In genomic region chr7:113765667-113766497, GRCm38 (mm10) we compare ENCODE assay signal across 8 mouse cellular contexts. TPM values are rescaled to one million over a fixed set of nuclear protein-coding genes. Genes with fewer than 3 reads are reported as not detected.
DNase-seq lines count a peak whose midpoint lies in the region; ATAC-seq and TF ChIP-seq lines count a peak whose summit lies in the region.

Gene Spon1 (plus strand): TSS chr7:113765998.

- TF ChIP-seq POLR2A in heart, adult 2 months (IDR thresholded peaks at IDR 0.05; ENCODE audit: insufficient read depth, low read depth, low read length), result no peak
- no peak for TF ChIP-seq POLR2A in liver, adult 2 months (IDR thresholded peaks at IDR 0.05; ENCODE audit: extremely low read depth, insufficient read depth, low read length)

- 0 out of 2 replicates have a peak, but pooled peaks cover 3% of the 10 kb centered on the region for H3K4me1 ChIP-seq in kidney, embryonic 14.5 days (ENCODE audit: control insufficient read depth, insufficient read depth, low read length)
- H3K4me1 ChIP-seq in embryonic facial prominence, embryonic 13.5 days, result peaks cover 27% of the 10 kb centered on the region
- H3K4me1 ChIP-seq in heart, adult 2 months (ENCODE audit: control insufficient read depth, insufficient read depth, low read length), result peaks cover 3% of the 10 kb centered on the region; the same call in 1 of the 2 replicates
- peaks cover 14% of the 10 kb centered on the region for H3K4me1 ChIP-seq in kidney, embryonic 16.5 days (ENCODE audit: insufficient read depth, low read length)
- no peaks in the 10 kb centered on the region for H3K4me1 ChIP-seq in liver, adult 2 months (ENCODE audit: control insufficient read depth, insufficient read depth, low read length)
- peaks cover 12% of the 10 kb centered on the region for H3K4me1 ChIP-seq in midbrain, embryonic 16.5 days (ENCODE audit: control insufficient read depth, insufficient read depth, low read length)

- H3K27ac ChIP-seq in kidney, embryonic 14.5 days (ENCODE audit: low read depth, low read length), result no peak within 1 kb of the TSS
- H3K27ac ChIP-seq in embryonic facial prominence, embryonic 13.5 days, result peak within 1 kb of the TSS; percentile 55
- H3K27ac ChIP-seq in heart, adult 2 months, result peak within 1 kb of the TSS; percentile 53
- no peak within 1 kb of the TSS for H3K27ac ChIP-seq in kidney, embryonic 16.5 days (ENCODE audit: low read length)
- H3K27ac ChIP-seq in liver, adult 2 months (replicated peaks; ENCODE audit: insufficient read depth, low read depth, low read length), result no peak within 1 kb of the TSS
- peak within 1 kb of the TSS; percentile 53 for H3K27ac ChIP-seq in midbrain, embryonic 16.5 days (ENCODE audit: low read length)

- peaks cover 5% of the 10 kb centered on the region for H3K9me3 ChIP-seq in kidney, embryonic 14.5 days (ENCODE audit: control insufficient read depth, low read length)
- peaks cover 4% of the 10 kb centered on the region; the same call in 1 of the 2 replicates for H3K9me3 ChIP-seq in embryonic facial prominence, embryonic 13.5 days
- peaks cover 6% of the 10 kb centered on the region; the same call in 1 of the 2 replicates for H3K9me3 ChIP-seq in kidney, embryonic 16.5 days (ENCODE audit: low read length)
- 0 out of 2 replicates have a peak, but pooled peaks cover 2% of the 10 kb centered on the region for H3K9me3 ChIP-seq in midbrain, embryonic 16.5 days (replicated peaks; ENCODE audit: control insufficient read depth, low read length, poor library complexity, severe bottlenecking)

- peak; percentile 86 for ATAC-seq in kidney, embryonic 14.5 days (ENCODE audit: low FRiP score, low TSS enrichment)
- peak; percentile 75 for ATAC-seq in embryonic facial prominence, embryonic 13.5 days (ENCODE audit: insufficient number of reproducible peaks, insufficient read depth, low FRiP score, low TSS enrichment, low read depth)
- ATAC-seq in kidney, embryonic 16.5 days (ENCODE audit: low FRiP score, low TSS enrichment), result peak; percentile 90
- ATAC-seq in midbrain, embryonic 16.5 days, result peak; percentile 92

- H3K4me3 ChIP-seq in kidney, embryonic 14.5 days (ENCODE audit: low read length), result peak within 1 kb of the TSS; percentile 52
- H3K4me3 ChIP-seq in embryonic facial prominence, embryonic 13.5 days, result peak within 1 kb of the TSS; percentile 51
- peak within 1 kb of the TSS; percentile 54 for H3K4me3 ChIP-seq in heart, adult 2 months
- peak within 1 kb of the TSS; percentile 56 for H3K4me3 ChIP-seq in kidney, embryonic 16.5 days (ENCODE audit: low read length)
- peak within 1 kb of the TSS; percentile 9; the same call in 1 of the 2 replicates for H3K4me3 ChIP-seq in liver, adult 2 months (ENCODE audit: insufficient read depth, low read depth, low read length)
- H3K4me3 ChIP-seq in midbrain, embryonic 16.5 days (ENCODE audit: low read depth, low read length), result peak within 1 kb of the TSS; percentile 47

- TF ChIP-seq CTCF in heart, adult 2 months (IDR thresholded peaks at IDR 0.05), result no peak
- TF ChIP-seq CTCF in liver, adult 2 months (IDR thresholded peaks at IDR 0.05; ENCODE audit: low read depth, low read length), result no peak

- TF ChIP-seq EP300 in heart, adult 2 months (IDR thresholded peaks at IDR 0.05; ENCODE audit: insufficient read depth, low read depth, low read length), result no peak

- under 1% methylated on average over 53 of the region's 56 CpGs for WGBS in kidney, embryonic 14.5 days
- WGBS in embryonic facial prominence, embryonic 13.5 days, result under 1% methylated on average over 56 of the region's 56 CpGs
- WGBS in heart, adult 2 months, result 1% methylated on average over 56 of the region's 56 CpGs
- WGBS in kidney, embryonic 16.5 days, result 1% methylated on average over 55 of the region's 56 CpGs
- WGBS in liver, adult 2 months, result 2% methylated on average over 54 of the region's 56 CpGs
- under 1% methylated on average over 56 of the region's 56 CpGs for WGBS in midbrain, embryonic 16.5 days

- no peaks in the 10 kb centered on the region for H3K36me3 ChIP-seq in kidney, embryonic 14.5 days (ENCODE audit: control insufficient read depth, insufficient read depth, low read length)
- no peaks in the 10 kb centered on the region for H3K36me3 ChIP-seq in embryonic facial prominence, embryonic 13.5 days
- no peaks in the 10 kb centered on the region for H3K36me3 ChIP-seq in heart, adult 2 months (ENCODE audit: control insufficient read depth, insufficient read depth, low read length)
- H3K36me3 ChIP-seq in kidney, embryonic 16.5 days (ENCODE audit: insufficient read depth, low read length), result no peaks in the 10 kb centered on the region
- H3K36me3 ChIP-seq in liver, adult 2 months (ENCODE audit: control insufficient read depth, insufficient read depth, low read length), result no peaks in the 10 kb centered on the region
- H3K36me3 ChIP-seq in midbrain, embryonic 16.5 days (ENCODE audit: control insufficient read depth, insufficient read depth, low read length), result no peaks in the 10 kb centered on the region

- no peak for DNase-seq in kidney, adult 9 months
- DNase-seq in heart, adult 2 months, result peak; percentile 64 to 68
- DNase-seq in liver, adult 2 months (ENCODE audit: extremely low read depth, low read depth, low spot score), result no peak
- DNase-seq in testis, postnatal 10 days (ENCODE audit: low spot score), result peak; percentile 52

- H3K9ac ChIP-seq in kidney, embryonic 14.5 days (ENCODE audit: low read depth, low read length), result peak within 1 kb of the TSS; percentile 53
- peak within 1 kb of the TSS; percentile 80 for H3K9ac ChIP-seq in embryonic facial prominence, embryonic 13.5 days
- peak within 1 kb of the TSS; percentile 67 for H3K9ac ChIP-seq in heart, adult 2 months (ENCODE audit: low read depth, low read length)
- H3K9ac ChIP-seq in kidney, embryonic 16.5 days (replicated peaks; ENCODE audit: low read length), result peak within 1 kb of the TSS; percentile 60
- no peak within 1 kb of the TSS for H3K9ac ChIP-seq in liver, adult 2 months (ENCODE audit: low read depth, low read length)
- peak within 1 kb of the TSS; percentile 58 for H3K9ac ChIP-seq in midbrain, embryonic 16.5 days (ENCODE audit: low read depth, low read length)

- no peaks in the 10 kb centered on the region for H3K79me2 ChIP-seq in heart, adult 2 months (replicated peaks; ENCODE audit: control insufficient read depth, insufficient read depth, low read length)
- H3K79me2 ChIP-seq in liver, adult 2 months (ENCODE audit: control insufficient read depth, insufficient read depth, low read length), result no peaks in the 10 kb centered on the region

- peak within 1 kb of the TSS; percentile 80 for H3K4me2 ChIP-seq in kidney, embryonic 14.5 days (replicated peaks; ENCODE audit: low read depth, low read length)
- H3K4me2 ChIP-seq in embryonic facial prominence, embryonic 13.5 days, result peak within 1 kb of the TSS; percentile 91
- H3K4me2 ChIP-seq in kidney, embryonic 16.5 days (replicated peaks; ENCODE audit: low read depth, low read length), result peak within 1 kb of the TSS; percentile 95
- peak within 1 kb of the TSS; percentile 97 for H3K4me2 ChIP-seq in midbrain, embryonic 16.5 days (ENCODE audit: low read length)

- intact Hi-C loops in heart, adult 2 months (cut with DNase I), result loop anchor here (5.0 to 10.0 kb wide), 3 partner anchors 151 to 449 kb away; no protein-coding TSS in a partner anchor

- peaks cover 15% of the 10 kb centered on the region for H3K27me3 ChIP-seq in kidney, embryonic 14.5 days (ENCODE audit: control insufficient read depth, insufficient read depth, low read length)
- peaks cover 58% of the 10 kb centered on the region for H3K27me3 ChIP-seq in embryonic facial prominence, embryonic 13.5 days
- H3K27me3 ChIP-seq in heart, adult 2 months (ENCODE audit: control insufficient read depth, insufficient read depth, low read length), result peaks cover 3% of the 10 kb centered on the region; the same call in 1 of the 2 replicates
- H3K27me3 ChIP-seq in kidney, embryonic 16.5 days (ENCODE audit: insufficient read depth, low read length), result peaks cover 29% of the 10 kb centered on the region
- peaks cover 8% of the 10 kb centered on the region; the same call in 1 of the 2 replicates for H3K27me3 ChIP-seq in liver, adult 2 months (ENCODE audit: control insufficient read depth, insufficient read depth, low read length)
- peaks cover 2% of the 10 kb centered on the region; the same call in 1 of the 2 replicates for H3K27me3 ChIP-seq in midbrain, embryonic 16.5 days (ENCODE audit: control insufficient read depth, insufficient read depth, low read depth, low read length)

RNA-seq across cellular contexts. Expression of gene Spon1, which starts in this region (rescaled TPM):
- 5.8 and 8.5 TPM in 2 replicates for polyA plus RNA-seq in kidney, embryonic 14.5 days (2014; fragmentation: Nextera tagmentation; extraction: Ambion mirVana)
- 30.4 and 32.1 TPM in 2 replicates for polyA plus RNA-seq in embryonic facial prominence, embryonic 13.5 days (2015; fragmentation: Nextera tagmentation; extraction: Ambion mirVana)
- total RNA-seq in heart, adult 2 months (2021), result 10 to 100 TPM; 11.5 to 11.8 TPM
- 8.3 and 10.4 TPM in 2 replicates for polyA plus RNA-seq in heart, adult 2 months (2012; rRNA removed)
- polyA plus RNA-seq in kidney, embryonic 16.5 days (2015; fragmentation: Nextera tagmentation; extraction: Ambion mirVana), result 12.6 and 13.7 TPM in 2 replicates
- 0.28 and 0.40 TPM in 2 replicates for total RNA-seq in liver, adult 2 months (2014; rRNA removed)
- 0.22 and 0.31 TPM in 2 replicates for polyA plus RNA-seq in liver, adult 2 months (2012; rRNA removed)
- polyA plus RNA-seq in midbrain, embryonic 16.5 days (2015; fragmentation: Nextera tagmentation; extraction: Ambion mirVana), result 45.2 and 47.0 TPM in 2 replicates

Comparison
In these comparisons a context has a peak if more than half of its experiments do, and no peak if none do; other contexts are left out.
1. H3K27ac ChIP-seq: peak in embryonic facial prominence, embryonic 13.5 days (single experiment), heart, adult 2 months (single experiment) and midbrain, embryonic 16.5 days (single experiment); none in kidney, embryonic 14.5 days (single experiment), kidney, embryonic 16.5 days (single experiment) and liver, adult 2 months (single experiment).
2. DNase-seq: peak in heart, adult 2 months (2 of 2) and testis, postnatal 10 days (single experiment); none in kidney, adult 9 months (single experiment) and liver, adult 2 months (single experiment).
3. Peak in every context shown above with its lines, with median percentiles within 50 percentile points of each other: ATAC-seq, H3K4me2 ChIP-seq and H3K4me3 ChIP-seq.